Mouse (Mus musculus) brain, embryonic 14.5 days (tissue): Measurements from ENCODE around the gene Ahsa1.

Experiments
- CTCF ChIP-seq: fragments of 200-500 bp; IDR thresholded peaks from 2 replicates; pipeline ENCODE4 v1.5.1; 2012; ENCODE audit warnings: inconsistent platforms, mild to moderate bottlenecking, moderate library complexity, borderline replicate concordance; ENCODE audit not compliant: insufficient read depth, insufficient read length; ENCODE audit errors: extremely low read depth
- POLR2A ChIP-seq: fragments of 200-500 bp; IDR thresholded peaks from 2 replicates; pipeline ENCODE4 v1.6.1; 2012; ENCODE audit warnings: mild to moderate bottlenecking, inconsistent platforms, borderline replicate concordance; ENCODE audit not compliant: poor library complexity, insufficient read depth, insufficient read length, severe bottlenecking; ENCODE audit errors: extremely low read depth

DNA sequence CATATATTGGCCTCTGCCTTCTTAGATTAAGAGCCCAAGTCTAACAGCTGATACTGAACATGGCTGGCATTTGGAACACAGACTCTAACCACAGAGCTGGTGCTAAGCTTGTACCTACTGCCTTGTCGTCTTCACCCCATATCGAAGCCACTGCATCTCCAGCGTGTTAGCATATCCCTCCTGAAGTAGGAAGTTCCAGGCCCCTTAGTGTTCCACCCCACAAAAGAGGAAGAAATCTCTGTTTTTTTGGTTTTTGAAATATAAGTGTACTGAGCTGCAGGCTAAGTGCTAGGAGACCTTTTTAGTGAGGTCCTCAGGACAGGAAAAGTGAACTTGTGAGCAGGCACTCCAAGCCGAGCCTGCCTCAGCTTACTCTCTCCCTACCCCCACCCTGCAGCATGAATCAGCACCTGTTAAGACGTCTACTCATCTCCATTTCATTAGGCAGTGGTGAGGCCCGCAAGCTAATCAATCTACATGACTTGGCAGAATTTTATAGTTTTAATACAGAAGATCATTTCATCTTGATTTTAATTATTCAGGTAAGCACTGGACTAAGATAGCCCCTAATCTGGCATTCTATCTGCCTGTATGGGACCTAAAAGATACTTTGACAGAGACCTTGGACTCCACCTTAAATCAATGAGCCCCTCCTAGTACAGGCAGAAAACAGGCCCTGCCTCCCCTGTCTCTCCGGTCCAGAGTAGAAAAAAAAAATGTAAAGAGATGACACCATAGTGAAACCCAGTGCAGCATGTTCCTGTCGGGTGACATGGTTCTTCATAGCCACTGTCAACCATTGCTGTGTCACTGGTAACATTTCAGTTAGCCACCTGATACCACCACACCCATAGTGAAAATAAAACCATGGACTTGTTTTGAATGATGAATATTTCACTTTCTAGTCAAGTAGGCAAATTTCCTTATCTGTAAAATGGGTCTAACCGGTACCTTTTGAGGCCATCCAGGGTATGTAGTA lies 8.9 kb downstream of the Ahsa1 start:
- TF ChIP-seq CTCF (no peak), POLR2A (no peak)
